Mouse (Mus musculus): ENCODE data around the gene Habp2. TPM values are rescaled to one million over a fixed set of nuclear protein-coding genes. Genes with fewer than 3 reads are reported as not detected.
A peak's percentile ranks its signal among the peaks of the same experiment; 100 is the strongest.

The Habp2 gene
- polyA plus RNA-seq, 1 experiment from 2014 or later = 12.7 TPM

GRCm38 (mm10) chr19:56320186-56320860 lies 33.4 kb downstream of the Habp2 start:
- Histone ChIP-seq H3K9ac (ENCODE audit: low read depth, low read length) (peak overlapping the region; percentile 0; the same call in 1 of the 2 replicates), H3K36me3 (ENCODE audit: control insufficient read depth, insufficient read depth, low read length) (no peaks in the 10 kb centered on the region), H3K4me2 (ENCODE audit: low read depth, low read length) (0 out of 2 replicates have a peak overlapping the region, but pooled peaks have one; percentile 18), H3K27ac (ENCODE audit: low read length) (no peak overlapping the region), H3K4me3 (ENCODE audit: low read length) (no peak overlapping the region), H3K27me3 (replicated peaks; ENCODE audit: control insufficient read depth, insufficient read depth, low read length) (no peaks in the 10 kb centered on the region), H3K4me1 (ENCODE audit: control insufficient read depth, insufficient read depth, low read length) (no peaks in the 10 kb centered on the region), H3K9me3 (ENCODE audit: control insufficient read depth, low read length) (no peaks in the 10 kb centered on the region)
- ATAC-seq = no peak
- WGBS = 26% methylated on average over 26 of the region's 26 CpGs

- Histone ChIP-seq H3K9ac (ENCODE audit: low read depth, low read length) (no peak overlapping the region), H3K4me1 (ENCODE audit: control insufficient read depth, insufficient read depth, low read length) (peaks cover 6% of the 10 kb centered on the region; the same call in 1 of the 2 replicates), H3K27ac (ENCODE audit: low read length) (no peak overlapping the region), H3K36me3 (ENCODE audit: control insufficient read depth, insufficient read depth, low read length) (no peaks in the 10 kb centered on the region), H3K27me3 (replicated peaks; ENCODE audit: control insufficient read depth, insufficient read depth, low read length) (no peaks in the 10 kb centered on the region), H3K4me3 (ENCODE audit: low read length) (no peak overlapping the region), H3K9me3 (ENCODE audit: control insufficient read depth, low read length) (no peaks in the 10 kb centered on the region), H3K4me2 (ENCODE audit: low read depth, low read length) (no peak overlapping the region)
- 82% methylated on average over 12 of the region's 12 CpGs for WGBS
- ATAC-seq = no peak
Observed at GRCm38 (mm10) chr19:56321303-56321920, 34.5 kb downstream of the Habp2 start.

DNA sequence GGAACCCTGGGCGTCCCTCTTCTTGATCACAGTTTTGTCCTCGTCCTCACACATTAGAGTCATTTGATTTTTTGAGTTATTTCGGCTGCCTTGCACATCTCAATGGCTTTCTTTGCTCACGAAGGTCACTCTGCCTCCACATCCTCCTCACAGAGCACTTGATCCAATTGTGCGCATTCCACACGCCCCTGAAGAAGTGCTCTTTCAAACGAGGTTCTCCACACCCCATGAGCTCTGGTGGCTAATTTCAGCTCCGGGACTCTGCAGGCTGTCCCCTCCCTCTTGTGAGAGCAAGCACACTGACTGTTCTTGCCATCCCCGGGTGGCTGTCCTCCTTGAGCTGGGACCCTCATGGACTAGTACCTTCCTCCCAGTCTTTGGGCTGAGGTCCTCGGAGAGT lies 38.7 kb downstream of the Habp2 start:
- Histone ChIP-seq H3K9ac (ENCODE audit: low read depth, low read length) (no peak overlapping the region), H3K9me3 (ENCODE audit: control insufficient read depth, low read length) (no peaks in the 10 kb centered on the region), H3K36me3 (ENCODE audit: control insufficient read depth, insufficient read depth, low read length) (no peaks in the 10 kb centered on the region), H3K4me1 (ENCODE audit: control insufficient read depth, insufficient read depth, low read length) (peaks cover 6% of the 10 kb centered on the region; the same call in 1 of the 2 replicates), H3K4me2 (ENCODE audit: low read depth, low read length) (no peak overlapping the region), H3K27ac (ENCODE audit: low read length) (no peak overlapping the region), H3K27me3 (replicated peaks; ENCODE audit: control insufficient read depth, insufficient read depth, low read length) (no peaks in the 10 kb centered on the region), H3K4me3 (ENCODE audit: low read length) (no peak overlapping the region)
- ATAC-seq = no peak
- WGBS = 57% methylated on average over 10 of the region's 10 CpGs

GRCm38 (mm10) chr19:56326243-56326855 lies 39.4 kb downstream of the Habp2 start:
- no peak overlapping the region for H3K9ac ChIP-seq (ENCODE audit: low read depth, low read length)
- WGBS = 67% methylated on average over 21 of the region's 21 CpGs
- no peaks in the 10 kb centered on the region for H3K36me3 ChIP-seq (ENCODE audit: control insufficient read depth, insufficient read depth, low read length)
- no peak overlapping the region for H3K4me3 ChIP-seq (ENCODE audit: low read length)
- no peak for ATAC-seq
- no peaks in the 10 kb centered on the region for H3K9me3 ChIP-seq (ENCODE audit: control insufficient read depth, low read length)
- no peaks in the 10 kb centered on the region for H3K27me3 ChIP-seq (replicated peaks; ENCODE audit: control insufficient read depth, insufficient read depth, low read length)
- H3K4me1 ChIP-seq (ENCODE audit: control insufficient read depth, insufficient read depth, low read length) = peaks cover 6% of the 10 kb centered on the region; the same call in 1 of the 2 replicates
- no peak overlapping the region for H3K27ac ChIP-seq (ENCODE audit: low read length)
- H3K4me2 ChIP-seq (ENCODE audit: low read depth, low read length) = no peak overlapping the region

DNA sequence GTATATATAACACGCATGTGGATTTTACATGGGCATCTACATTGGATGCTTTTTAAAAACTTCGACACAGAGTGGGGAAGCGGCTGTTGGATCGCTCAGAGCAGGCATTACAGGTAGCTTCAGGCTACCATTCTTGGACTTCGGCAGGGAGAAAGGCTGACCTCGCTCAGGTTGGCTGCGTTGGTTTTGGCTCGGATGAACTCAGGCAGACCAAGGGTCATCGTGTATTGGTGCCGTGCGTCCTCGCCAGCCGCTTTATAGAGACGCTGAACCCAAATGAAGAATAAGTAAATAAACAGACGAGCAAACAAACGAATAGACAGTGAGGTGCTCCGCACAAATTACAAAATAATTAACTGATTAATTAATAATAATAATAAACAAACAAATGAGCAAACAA lies 49.4 kb downstream of the Habp2 start:
- Histone ChIP-seq H3K27ac (ENCODE audit: low read length) (no peak overlapping the region), H3K36me3 (ENCODE audit: control insufficient read depth, insufficient read depth, low read length) (no peaks in the 10 kb centered on the region), H3K4me2 (ENCODE audit: low read depth, low read length) (no peak overlapping the region), H3K4me1 (ENCODE audit: control insufficient read depth, insufficient read depth, low read length) (no peaks in the 10 kb centered on the region), H3K9me3 (ENCODE audit: control insufficient read depth, low read length) (no peaks in the 10 kb centered on the region), H3K27me3 (replicated peaks; ENCODE audit: control insufficient read depth, insufficient read depth, low read length) (no peaks in the 10 kb centered on the region), H3K9ac (ENCODE audit: low read depth, low read length) (no peak overlapping the region), H3K4me3 (ENCODE audit: low read length) (no peak overlapping the region)
- 91% methylated on average over 17 of the region's 17 CpGs for WGBS
- no peak for ATAC-seq

DNA sequence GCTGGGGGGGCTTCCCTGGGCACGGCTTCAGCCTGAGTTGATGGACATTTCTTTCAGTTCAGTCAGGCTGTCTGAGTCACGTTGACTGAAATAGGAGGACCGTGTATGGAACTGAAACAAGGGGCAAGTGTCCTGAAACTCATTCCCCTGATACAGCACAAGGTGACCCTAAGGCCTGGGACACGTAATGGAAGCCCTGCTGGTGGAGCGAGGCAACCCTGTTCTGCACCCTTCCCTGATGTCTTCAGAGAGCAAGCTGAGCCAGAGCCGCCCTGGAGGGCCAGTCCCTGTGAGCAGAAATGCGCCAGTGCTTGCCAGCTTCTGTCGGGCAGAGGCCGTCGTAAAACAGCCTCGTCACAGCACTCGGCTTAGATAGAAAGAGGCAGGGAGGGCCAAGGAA lies 49.9 kb downstream of the Habp2 start:
- Histone ChIP-seq H3K27me3 (replicated peaks; ENCODE audit: control insufficient read depth, insufficient read depth, low read length) (no peaks in the 10 kb centered on the region), H3K4me1 (ENCODE audit: control insufficient read depth, insufficient read depth, low read length) (no peaks in the 10 kb centered on the region), H3K9ac (ENCODE audit: low read depth, low read length) (no peak overlapping the region), H3K4me2 (ENCODE audit: low read depth, low read length) (no peak overlapping the region), H3K36me3 (ENCODE audit: control insufficient read depth, insufficient read depth, low read length) (no peaks in the 10 kb centered on the region), H3K4me3 (ENCODE audit: low read length) (no peak overlapping the region), H3K9me3 (ENCODE audit: control insufficient read depth, low read length) (no peaks in the 10 kb centered on the region), H3K27ac (ENCODE audit: low read length) (no peak overlapping the region)
- 60% methylated on average over 12 of the region's 12 CpGs for WGBS
- ATAC-seq = no peak

GRCm38 (mm10) chr19:56342006-56342405 lies 55.1 kb downstream of the Habp2 start:
- no peak for ATAC-seq
- Histone ChIP-seq H3K36me3 (ENCODE audit: control insufficient read depth, insufficient read depth, low read length) (no peaks in the 10 kb centered on the region), H3K27me3 (replicated peaks; ENCODE audit: control insufficient read depth, insufficient read depth, low read length) (no peaks in the 10 kb centered on the region), H3K4me2 (ENCODE audit: low read depth, low read length) (no peak overlapping the region), H3K9me3 (ENCODE audit: control insufficient read depth, low read length) (no peaks in the 10 kb centered on the region), H3K4me1 (ENCODE audit: control insufficient read depth, insufficient read depth, low read length) (no peaks in the 10 kb centered on the region), H3K4me3 (ENCODE audit: low read length) (no peak overlapping the region), H3K9ac (ENCODE audit: low read depth, low read length) (no peak overlapping the region), H3K27ac (ENCODE audit: low read length) (no peak overlapping the region)
- WGBS = 76% methylated on average over 8 of the region's 8 CpGs

DNA sequence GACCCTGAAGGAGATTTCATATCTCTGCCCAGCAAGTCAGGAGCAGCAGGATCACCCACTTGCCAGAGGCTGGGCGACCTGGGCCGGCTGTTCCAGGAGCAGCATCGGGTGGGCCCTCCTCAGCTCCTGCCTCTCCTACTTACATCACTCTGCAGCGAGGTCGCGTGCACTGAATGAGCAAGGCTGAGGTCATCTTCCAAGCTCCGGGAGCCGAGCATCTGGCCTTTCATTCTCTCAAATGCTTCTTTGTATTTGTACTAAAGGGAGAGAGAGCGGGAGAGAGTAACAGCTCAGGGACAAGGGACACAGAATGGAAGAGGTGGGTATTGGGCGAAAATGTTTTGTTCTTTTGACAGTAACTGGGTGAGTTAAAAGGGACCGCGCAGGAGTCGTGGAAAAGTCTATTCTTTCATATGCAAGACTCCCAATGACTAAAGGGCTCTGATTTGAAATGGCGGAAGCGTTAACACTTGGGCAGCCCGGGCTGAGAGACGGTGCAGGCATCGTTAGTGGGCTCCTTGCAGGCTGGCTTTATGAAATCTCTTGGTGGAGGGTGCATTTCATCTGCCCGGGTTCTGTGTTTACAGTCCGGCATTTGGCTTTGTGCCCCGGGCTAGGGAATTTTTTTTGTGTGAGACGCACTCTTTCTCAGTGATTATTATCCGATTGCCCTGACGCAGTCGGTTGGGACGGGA lies 57.1 kb downstream of the Habp2 start:
- 64% methylated on average over 26 of the region's 26 CpGs for WGBS
- Histone ChIP-seq H3K4me1 (ENCODE audit: control insufficient read depth, insufficient read depth, low read length) (no peaks in the 10 kb centered on the region), H3K27me3 (replicated peaks; ENCODE audit: control insufficient read depth, insufficient read depth, low read length) (no peaks in the 10 kb centered on the region), H3K9me3 (ENCODE audit: control insufficient read depth, low read length) (no peaks in the 10 kb centered on the region), H3K4me2 (ENCODE audit: low read depth, low read length) (no peak overlapping the region), H3K4me3 (ENCODE audit: low read length) (no peak overlapping the region), H3K9ac (ENCODE audit: low read depth, low read length) (no peak overlapping the region), H3K27ac (ENCODE audit: low read length) (no peak overlapping the region), H3K36me3 (ENCODE audit: control insufficient read depth, insufficient read depth, low read length) (no peaks in the 10 kb centered on the region)
- no peak for ATAC-seq

GRCm38 (mm10) chr19:56346016-56346415 lies 59.1 kb downstream of the Habp2 start:
- no peaks in the 10 kb centered on the region for H3K36me3 ChIP-seq (ENCODE audit: control insufficient read depth, insufficient read depth, low read length)
- 79% methylated on average over 3 of the region's 3 CpGs for WGBS
- no peak overlapping the region for H3K4me3 ChIP-seq (ENCODE audit: low read length)
- no peak for ATAC-seq
- no peak overlapping the region for H3K9ac ChIP-seq (ENCODE audit: low read depth, low read length)
- H3K4me2 ChIP-seq (ENCODE audit: low read depth, low read length) = no peak overlapping the region
- H3K27ac ChIP-seq (ENCODE audit: low read length) = no peak overlapping the region
- H3K4me1 ChIP-seq (ENCODE audit: control insufficient read depth, insufficient read depth, low read length) = no peaks in the 10 kb centered on the region
- no peaks in the 10 kb centered on the region for H3K27me3 ChIP-seq (replicated peaks; ENCODE audit: control insufficient read depth, insufficient read depth, low read length)
- no peaks in the 10 kb centered on the region for H3K9me3 ChIP-seq (ENCODE audit: control insufficient read depth, low read length)
